Mouse (Mus musculus) bone marrow macrophage, adult 2 months (primary cell): ENCODE results near the gene Epas1.

Experiments
- CTCF ChIP-seq: IDR thresholded peaks from 2 replicates; pipeline ENCODE4 v1.5.1; 2012; ENCODE audit warnings: low read depth, mild to moderate bottlenecking, low read length, moderate library complexity
- POLR2A ChIP-seq: IDR thresholded peaks from 2 replicates; pipeline ENCODE4 v1.6.1; 2012; ENCODE audit warnings: mild to moderate bottlenecking, low read depth, low read length, borderline replicate concordance

DNA sequence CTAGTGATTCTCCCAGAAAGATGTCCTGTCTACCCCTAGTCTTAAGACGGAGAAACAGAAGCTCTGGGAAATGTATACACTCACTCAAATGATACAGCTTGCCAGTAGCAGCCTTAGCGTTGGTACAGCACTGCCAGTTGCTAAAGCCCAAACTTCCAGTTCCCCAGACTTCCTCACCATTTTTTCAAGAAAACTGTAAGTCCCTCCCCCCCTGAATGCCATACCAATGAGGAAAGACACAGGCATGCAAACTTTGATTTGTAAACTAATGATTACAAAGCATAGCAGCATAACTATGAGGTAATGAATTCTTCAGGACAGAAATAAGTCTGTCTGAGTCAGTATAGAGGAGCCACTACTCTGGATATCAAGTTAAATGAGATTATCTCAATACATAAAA lies 124.2 kb downstream of the Epas1 start:
- TF ChIP-seq CTCF (no peak), POLR2A (no peak)
